Mouse (Mus musculus): ENCODE data around the gene Myh7b. TPM values are rescaled to one million over a fixed set of nuclear protein-coding genes. Genes with fewer than 3 reads are reported as not detected.

Gene Myh7b
- 0.11 and 0.12 TPM in 2 replicates for polyA plus RNA-seq (2012; rRNA removed)

DNA sequence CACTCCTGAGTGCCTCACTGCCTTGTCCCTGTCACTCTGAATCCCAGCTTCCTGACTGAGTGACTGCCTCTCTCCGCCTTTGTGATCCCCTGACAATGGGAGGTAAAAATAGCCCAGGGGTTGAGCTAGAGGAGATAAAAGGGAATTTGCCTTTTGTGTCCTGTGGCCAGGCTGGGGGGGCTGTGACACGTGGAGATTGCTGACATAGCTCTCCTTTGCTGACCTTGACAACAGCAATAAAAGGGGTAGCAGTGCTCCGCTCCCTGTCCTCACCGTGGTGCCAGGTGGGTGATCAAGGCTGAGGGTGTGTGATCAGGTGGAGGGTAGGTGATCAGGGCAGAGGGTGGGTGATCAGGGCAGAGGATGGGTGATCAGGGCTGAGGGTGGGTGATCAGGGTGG is at the start of gene Myh7b:
Gene Myh7b (plus strand): TSS at position 235 of the 400 bp plus-strand sequence.
- WGBS, result 52% methylated on average over 4 of the region's 4 CpGs

DNA sequence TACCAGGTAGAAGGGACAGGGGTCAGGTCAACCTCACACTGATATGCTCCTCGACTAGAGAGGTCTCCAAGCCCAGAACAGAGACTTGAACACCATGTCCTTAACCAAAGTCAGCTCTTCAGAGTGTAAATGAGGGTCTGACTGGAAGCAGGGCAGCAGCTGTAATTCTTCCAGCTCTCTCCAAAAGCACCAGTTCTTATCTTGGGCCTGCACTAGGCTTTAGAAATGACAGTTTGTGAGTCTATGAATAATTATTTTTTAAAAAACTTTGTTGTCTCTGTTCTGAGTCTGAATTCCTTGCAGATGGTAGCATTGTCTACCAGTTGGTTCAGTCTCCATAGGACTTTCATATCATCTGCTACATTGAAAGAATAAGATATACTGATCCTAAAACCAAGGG is 48.8 kb upstream of the Myh7b start:
- no peak for DNase-seq (ENCODE audit: low read depth, low spot score)
- WGBS, result 50% methylated on average over 1 of the region's 1 CpGs

More for the DNA sequence above, at the start of gene Myh7b:
- no peak for DNase-seq (ENCODE audit: low read depth, low spot score)

- DNase-seq (ENCODE audit: low read depth, low spot score), result no peak
- 63% methylated on average over 4 of the region's 4 CpGs for WGBS
These were observed 48.1 kb upstream of the Myh7b start for GRCm38 (mm10) chr2:155562934-155563333.

- no peak for DNase-seq (ENCODE audit: low read depth, low spot score)
- WGBS, result 67% methylated on average over 5 of the region's 5 CpGs
These were observed 43.3 kb upstream of the Myh7b start for GRCm38 (mm10) chr2:155567751-155568150.

- DNase-seq (ENCODE audit: low read depth, low spot score), result no peak
- WGBS, result 35% methylated on average over 3 of the region's 3 CpGs
These were observed 41.7 kb upstream of the Myh7b start for GRCm38 (mm10) chr2:155569223-155569807.

DNA sequence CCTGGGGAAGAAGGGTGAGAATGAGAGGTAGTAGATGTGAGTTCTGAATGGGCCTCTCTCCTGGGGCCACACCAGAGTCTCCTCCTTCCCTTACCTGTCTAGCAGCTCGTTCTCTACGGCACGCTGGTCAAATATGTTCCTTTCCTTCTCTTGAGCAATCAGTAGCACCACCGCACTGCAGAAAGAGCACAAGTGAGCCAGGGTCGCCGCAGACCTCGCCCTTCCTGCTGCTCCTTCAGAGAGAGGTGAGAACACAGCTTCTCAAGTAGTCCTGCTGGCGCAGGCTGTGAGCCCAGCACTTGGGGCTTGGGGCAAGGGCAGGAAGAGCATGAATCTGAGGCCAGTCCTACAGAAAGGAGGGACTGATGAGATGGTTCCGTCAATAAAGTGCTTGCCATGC is 38.0 kb upstream of the Myh7b start:
- WGBS, result 82% methylated on average over 9 of the region's 9 CpGs
- no peak for DNase-seq (ENCODE audit: low read depth, low spot score)

DNA sequence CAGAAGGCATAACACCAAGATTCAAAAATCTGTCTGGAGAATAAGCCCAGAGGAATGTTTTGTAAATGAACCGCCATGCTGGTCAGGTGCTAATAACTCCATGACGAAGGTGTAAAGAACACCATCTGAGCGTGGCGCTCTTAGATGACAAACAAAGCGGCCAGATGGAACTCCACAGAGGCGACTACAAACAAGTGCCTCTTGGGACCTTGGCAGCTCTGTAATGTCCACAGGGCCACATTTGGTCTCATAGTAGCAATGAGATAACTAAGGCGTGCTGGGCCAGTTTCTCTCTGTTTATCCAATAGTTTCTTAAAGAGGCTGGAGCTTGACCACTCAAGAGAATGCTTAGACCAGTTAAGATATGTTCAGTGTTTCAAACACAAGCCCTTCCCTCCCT is 37.0 kb upstream of the Myh7b start:
- DNase-seq (ENCODE audit: low read depth, low spot score), result no peak
- WGBS, result 90% methylated on average over 7 of the region's 7 CpGs

DNA sequence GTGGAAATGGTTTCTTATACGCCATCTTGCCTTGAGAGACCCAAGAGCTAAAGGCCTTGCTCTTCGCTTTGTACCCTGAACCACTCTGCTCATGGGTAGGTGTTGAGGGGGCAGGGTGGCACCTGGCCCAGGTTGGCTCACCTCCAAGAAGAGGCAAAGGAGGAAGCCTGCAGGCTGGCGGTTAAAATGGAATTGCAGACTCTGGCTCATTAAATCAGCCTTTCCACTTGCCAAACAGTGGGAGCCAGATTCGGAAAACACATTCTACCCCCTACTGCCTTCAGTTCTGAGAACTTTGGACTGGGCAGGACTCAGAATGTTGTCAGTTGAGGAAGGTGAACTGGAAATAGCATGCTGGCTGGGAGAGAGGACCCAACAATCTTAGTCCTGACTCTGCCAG is 36.3 kb upstream of the Myh7b start:
- WGBS, result 38% methylated on average over 4 of the region's 4 CpGs
- DNase-seq (ENCODE audit: low read depth, low spot score), result no peak

GRCm38 (mm10) chr2:155576656-155577055 is 34.4 kb upstream of the Myh7b start:
- WGBS, result 91% methylated on average over 9 of the region's 9 CpGs
- no peak for DNase-seq (ENCODE audit: low read depth, low spot score)

DNA sequence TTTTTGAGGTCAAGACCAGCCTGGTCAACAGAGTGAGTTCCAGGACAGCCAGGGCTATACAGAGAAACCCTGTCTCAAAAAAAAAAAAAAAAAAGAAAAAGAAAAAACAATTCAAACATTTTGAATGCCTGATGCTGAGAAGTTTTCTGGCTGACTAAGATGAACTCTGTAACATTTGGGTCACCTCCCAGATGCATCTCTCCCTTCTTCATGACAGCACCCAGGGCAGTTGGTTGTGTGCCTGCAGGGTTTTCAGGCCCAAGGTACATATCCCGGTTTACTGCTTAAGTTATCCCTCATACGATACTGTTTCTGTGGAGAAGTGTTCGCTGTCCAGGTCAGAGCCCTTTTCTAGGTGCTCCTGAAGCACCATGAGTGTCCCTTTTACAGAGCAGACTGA is 30.7 kb upstream of the Myh7b start:
- 93% methylated on average over 3 of the region's 3 CpGs for WGBS
- DNase-seq (ENCODE audit: low read depth, low spot score), result no peak

GRCm38 (mm10) chr2:155582384-155582995 is 28.5 kb upstream of the Myh7b start:
- WGBS, result 60% methylated on average over 4 of the region's 4 CpGs
- DNase-seq (ENCODE audit: low read depth, low spot score), result no peak

- WGBS, result 80% methylated on average over 5 of the region's 5 CpGs
- DNase-seq (ENCODE audit: low read depth, low spot score), result no peak
These were observed 28.0 kb upstream of the Myh7b start for GRCm38 (mm10) chr2:155582996-155583395.

DNA sequence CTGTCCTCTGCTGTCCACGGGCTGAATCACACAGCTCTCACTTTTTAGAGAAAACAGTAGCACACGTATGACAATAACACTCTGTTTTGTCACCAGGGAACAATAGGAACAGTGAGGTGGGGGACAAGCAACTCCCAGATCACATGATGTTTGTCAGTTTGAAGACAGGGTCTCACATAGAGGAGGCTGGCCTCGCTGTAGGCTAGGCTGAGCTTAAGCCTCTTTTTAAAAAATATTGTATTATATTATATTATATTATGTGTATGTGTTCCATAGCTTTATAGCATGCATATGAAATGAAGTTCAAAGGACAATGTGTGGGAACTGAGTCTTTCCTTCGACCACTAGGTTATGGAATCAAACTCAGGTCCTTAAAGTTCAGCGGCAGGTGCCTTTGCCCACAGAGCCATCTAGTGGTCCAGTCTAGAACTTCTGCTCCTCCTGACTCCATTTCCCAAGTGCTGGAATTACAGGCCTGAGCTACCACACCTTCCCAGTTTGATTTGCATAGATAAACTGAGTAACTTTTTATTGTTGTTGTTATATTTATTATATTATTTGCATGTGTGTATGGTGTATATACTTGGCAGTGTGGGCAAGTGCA is 27.0 kb upstream of the Myh7b start:
- 43% methylated on average over 5 of the region's 5 CpGs for WGBS
- no peak for DNase-seq (ENCODE audit: low read depth, low spot score)

- WGBS, result 46% methylated on average over 9 of the region's 9 CpGs
- no peak for DNase-seq (ENCODE audit: low read depth, low spot score)
These were observed 25.9 kb upstream of the Myh7b start for GRCm38 (mm10) chr2:155585082-155585481.

DNA sequence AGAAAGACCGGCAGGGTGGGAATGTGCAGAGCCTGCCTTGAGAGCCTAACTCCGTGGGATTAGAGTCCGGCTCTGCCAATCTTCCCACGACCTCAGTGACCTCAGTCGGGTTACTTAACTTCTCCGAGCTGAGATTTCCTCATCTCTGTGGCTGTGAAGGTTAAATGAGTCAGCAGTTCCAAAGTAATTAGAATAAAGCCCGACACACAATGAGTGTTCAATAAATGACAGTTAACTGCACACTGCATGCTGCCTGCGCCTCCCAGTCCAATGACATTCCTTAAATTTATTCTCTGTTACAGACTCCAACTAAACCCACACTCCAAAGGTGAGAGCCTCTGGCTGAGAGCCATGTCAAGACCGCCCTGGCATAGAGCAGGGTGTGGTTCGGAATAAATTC is 25.5 kb upstream of the Myh7b start:
- no peak for DNase-seq (ENCODE audit: low read depth, low spot score)
- WGBS, result 31% methylated on average over 10 of the region's 10 CpGs

GRCm38 (mm10) chr2:155588136-155588535 is 22.9 kb upstream of the Myh7b start:
- no peak for DNase-seq (ENCODE audit: low read depth, low spot score)
- 25% methylated on average over 3 of the region's 3 CpGs for WGBS

- WGBS, result 66% methylated on average over 6 of the region's 6 CpGs
- no peak for DNase-seq (ENCODE audit: low read depth, low spot score)
These were observed 21.5 kb upstream of the Myh7b start for GRCm38 (mm10) chr2:155589521-155589920.

DNA sequence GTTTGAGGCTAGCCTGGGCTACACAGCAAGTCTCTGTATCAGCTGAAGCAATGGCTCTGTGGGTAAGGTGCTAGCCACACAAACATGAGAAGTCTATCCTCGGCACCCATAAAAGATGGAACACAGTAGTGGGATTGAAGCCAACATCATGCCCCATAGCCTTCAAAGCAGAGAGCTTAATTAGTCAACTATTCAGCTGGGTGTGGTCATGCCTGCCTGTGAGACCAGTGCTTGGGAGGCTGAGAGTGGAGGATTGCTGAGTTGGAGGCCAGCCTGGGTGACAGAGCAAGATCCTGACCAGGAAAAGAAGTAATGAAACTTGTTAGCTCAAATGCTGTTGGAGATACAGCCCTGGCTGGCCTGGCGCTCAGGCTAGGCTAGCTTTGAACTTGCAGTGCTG is 20.1 kb upstream of the Myh7b start:
- WGBS, result 26% methylated on average over 2 of the region's 2 CpGs
- no peak for DNase-seq (ENCODE audit: low read depth, low spot score)

- no peak for DNase-seq (ENCODE audit: low read depth, low spot score)
- WGBS, result 5% methylated on average over 6 of the region's 6 CpGs
These were observed 19.3 kb upstream of the Myh7b start for GRCm38 (mm10) chr2:155591676-155592075.

- peak; percentile 80 for DNase-seq (ENCODE audit: low read depth, low spot score)
- under 1% methylated on average over 53 of the region's 53 CpGs for whole genome bisulfite sequencing
These were observed 18.7 kb upstream of the Myh7b start, which contains the start of gene Gss for GRCm38 (mm10) chr2:155592137-155592853. TSS of gene Gss (minus strand) at chr2:155592810.

GRCm38 (mm10) chr2:155592854-155593283 is 18.1 kb upstream of the Myh7b start:
- under 1% methylated on average over 9 of the region's 9 CpGs for WGBS
- DNase-seq (ENCODE audit: low read depth, low spot score), result no peak

Measured in large intestine, adult 2 months (tissue).